Comparison of ENCODE assay signal across 14 mouse cellular contexts in genomic region chr5:35198468-35198867, GRCm38 (mm10).
A peak's percentile ranks its signal among the peaks of the same experiment; 100 is the strongest.
DNase-seq lines count a peak whose midpoint lies in the region; ATAC-seq and TF ChIP-seq lines count a peak whose summit lies in the region.
"Had no signal": no experiment of that assay in that cellular context is flagged by ENCODE, and none has a peak within 500 bp of the region (broad histone marks: within the 10 kb centered on the region; RNA-seq: fewer than 3 reads in every experiment).

No protein-coding gene starts in this region.

- H3K9ac ChIP-seq in kidney, embryonic 14.5 days (ENCODE audit: low read depth, low read length): no peak overlapping the region
- H3K9ac ChIP-seq: embryonic facial prominence, embryonic 15.5 days; forebrain, embryonic 12.5 days; hindbrain, embryonic 14.5 days; liver, embryonic 12.5 days had no signal

- no peak for DNase-seq in cerebellum, postnatal 4 days (ENCODE audit: low spot score in 2 of 2)
- peak; percentile 17 for DNase-seq in kidney, adult 2 months
- peak; percentile 74 for DNase-seq in brain, adult 2 months (ENCODE audit: low read depth, low spot score)
- peak; percentile 61 to 74 for DNase-seq in cerebellum, postnatal 25 days
- DNase-seq in layer of hippocampus, adult 11-12 months (ENCODE audit: low spot score): no peak
- DNase-seq: layer of hippocampus, adult 9-11 months; thymus, postnatal 14 days had no signal

- H3K4me2 ChIP-seq in kidney, embryonic 14.5 days (replicated peaks; ENCODE audit: low read depth, low read length): no peak overlapping the region
- H3K4me2 ChIP-seq: embryonic facial prominence, embryonic 15.5 days; forebrain, embryonic 12.5 days; hindbrain, embryonic 14.5 days; liver, embryonic 12.5 days had no signal

- H3K27me3 ChIP-seq in kidney, adult 2 months (replicated peaks; ENCODE audit: control insufficient read depth, insufficient read depth, low read length): no peaks in the 10 kb centered on the region
- peaks cover 2% of the 10 kb centered on the region; the same call in 1 of the 2 replicates for H3K27me3 ChIP-seq in kidney, embryonic 14.5 days (ENCODE audit: control insufficient read depth, insufficient read depth, low read length)
- H3K27me3 ChIP-seq: embryonic facial prominence, embryonic 15.5 days; forebrain, embryonic 12.5 days had no signal

- no peaks in the 10 kb centered on the region for H3K4me1 ChIP-seq in kidney, adult 2 months (ENCODE audit: control insufficient read depth, insufficient read depth, low read length)
- H3K4me1 ChIP-seq in kidney, embryonic 14.5 days (ENCODE audit: control insufficient read depth, insufficient read depth, low read length): no peaks in the 10 kb centered on the region
- H3K4me1 ChIP-seq: liver, embryonic 12.5 days had no signal

- H3K4me3 ChIP-seq in kidney, adult 2 months (ENCODE audit: insufficient read depth, low read depth, low read length): no peak overlapping the region
- no peak overlapping the region for H3K4me3 ChIP-seq in kidney, embryonic 14.5 days (ENCODE audit: low read length)
- H3K4me3 ChIP-seq: embryonic facial prominence, embryonic 15.5 days; forebrain, embryonic 12.5 days; liver, embryonic 12.5 days had no signal

- peak; percentile 63 for ATAC-seq in cerebellum, adult (ENCODE audit: insufficient number of reproducible peaks, low FRiP score, low TSS enrichment)
- ATAC-seq in kidney, embryonic 14.5 days (ENCODE audit: low FRiP score, low TSS enrichment): no peak
- ATAC-seq in megakaryocyte progenitor cell, adult 5-6 weeks (replicated peaks; ENCODE audit: poor library complexity): no peak
- ATAC-seq: liver, embryonic 12.5 days had no signal

- TF ChIP-seq CTCF in kidney, adult 2 months (conservative IDR thresholded peaks at IDR 0.05; ENCODE audit: insufficient read depth, insufficient read length, low read depth, low read length): no peak

- H3K9me3 ChIP-seq in kidney, embryonic 14.5 days (ENCODE audit: control insufficient read depth, low read length): no peaks in the 10 kb centered on the region
- H3K9me3 ChIP-seq: embryonic facial prominence, embryonic 15.5 days; forebrain, embryonic 12.5 days; liver, embryonic 12.5 days had no signal

- TF ChIP-seq POLR2A in kidney, adult 2 months (IDR thresholded peaks at IDR 0.05; ENCODE audit: low read depth, low read length): no peak

- no peak overlapping the region for H3K27ac ChIP-seq in kidney, adult 2 months (ENCODE audit: insufficient read depth, low read depth, low read length)
- no peak overlapping the region for H3K27ac ChIP-seq in kidney, embryonic 14.5 days (ENCODE audit: low read depth, low read length)
- H3K27ac ChIP-seq: embryonic facial prominence, embryonic 15.5 days; forebrain, embryonic 12.5 days; hindbrain, embryonic 14.5 days; liver, embryonic 12.5 days had no signal

- H3K36me3 ChIP-seq in kidney, adult 2 months (ENCODE audit: control insufficient read depth, insufficient read depth, low read length): no peaks in the 10 kb centered on the region
- no peaks in the 10 kb centered on the region for H3K36me3 ChIP-seq in kidney, embryonic 14.5 days (ENCODE audit: control insufficient read depth, insufficient read depth, low read length)
- H3K36me3 ChIP-seq: embryonic facial prominence, embryonic 15.5 days; forebrain, embryonic 12.5 days; liver, embryonic 12.5 days had no signal

- 45% methylated on average over 5 of the region's 5 CpGs for WGBS in kidney, adult 2 months
- 38% methylated on average over 5 of the region's 5 CpGs for WGBS in kidney, embryonic 14.5 days

Comparison
In these comparisons a context has a peak if more than half of its experiments do, and no peak if none do; other contexts are left out.
1. DNase-seq: peak in kidney, adult 2 months (single experiment), brain, adult 2 months (single experiment) and cerebellum, postnatal 25 days (2 of 2); none in cerebellum, postnatal 4 days (0 of 2) and layer of hippocampus, adult 11-12 months (single experiment).